Mouse (Mus musculus): Measurements from ENCODE around the gene Olfr692.
A peak's percentile ranks its signal among the peaks of the same experiment; 100 is the strongest.
"Not testable (repeated sequence)": the region's sequence is repeated elsewhere in the genome, so short reads cannot be mapped to it uniquely, and the experiment has no call there.

Olfr692 gene

GRCm38 (mm10) chr7:105367930-105368329 is at the start of gene Olfr692:
Gene Olfr692 (plus strand): TSS chr7:105368230.
- DNase-seq (ENCODE audit: low read depth): no peak

- DNase-seq (ENCODE audit: low read depth): no peak
Measured at GRCm38 (mm10) chr7:105325302-105325701, 42.7 kb upstream of the Olfr692 start.

- no peak for DNase-seq (ENCODE audit: low read depth)
Measured at GRCm38 (mm10) chr7:105334004-105334403, 34.0 kb upstream of the Olfr692 start, which contains the start of gene Olfr690. Gene Olfr690 (minus strand): TSS chr7:105334104.

- no peak for DNase-seq (ENCODE audit: low read depth)
Measured at GRCm38 (mm10) chr7:105342170-105342569, 25.9 kb upstream of the Olfr692 start, which contains the start of gene Olfr691. Gene Olfr691 (minus strand): TSS chr7:105342270.

GRCm38 (mm10) chr7:105342752-105343151 is 25.3 kb upstream of the Olfr692 start:
- DNase-seq (ENCODE audit: low read depth): no peak

GRCm38 (mm10) chr7:105356064-105356463 is 12.0 kb upstream of the Olfr692 start:
- not testable (repeated sequence) for DNase-seq (ENCODE audit: low read depth)

GRCm38 (mm10) chr7:105356487-105356886 is 11.5 kb upstream of the Olfr692 start:
- not testable (repeated sequence) for DNase-seq (ENCODE audit: low read depth)

GRCm38 (mm10) chr7:105361713-105362112 is 6.3 kb upstream of the Olfr692 start:
- no peak for DNase-seq (ENCODE audit: low read depth)

GRCm38 (mm10) chr7:105367268-105367667 is 762 bp upstream of the Olfr692 start:
- DNase-seq (ENCODE audit: low read depth): no peak

- no peak for DNase-seq (ENCODE audit: low read depth)
Measured at GRCm38 (mm10) chr7:105368521-105368920, 491 bp downstream of the Olfr692 start.

GRCm38 (mm10) chr7:105372912-105373311 is 4.9 kb downstream of the Olfr692 start:
- no peak for DNase-seq (ENCODE audit: low read depth)

GRCm38 (mm10) chr7:105373509-105373908 is 5.5 kb downstream of the Olfr692 start:
- no peak for DNase-seq (ENCODE audit: low read depth)

GRCm38 (mm10) chr7:105373976-105374375 is 5.9 kb downstream of the Olfr692 start:
- DNase-seq (ENCODE audit: low read depth): no peak

GRCm38 (mm10) chr7:105374866-105375265 is 6.8 kb downstream of the Olfr692 start, which contains the start of gene Gm5901:
Gene Gm5901 (plus strand): TSS chr7:105375038.
- no peak for DNase-seq (ENCODE audit: low read depth)

- DNase-seq (ENCODE audit: low read depth): no peak
Measured at GRCm38 (mm10) chr7:105380329-105380728, 12.3 kb downstream of the Olfr692 start.

GRCm38 (mm10) chr7:105387696-105388095 is 19.7 kb downstream of the Olfr692 start:
- no peak for DNase-seq (ENCODE audit: low read depth)

GRCm38 (mm10) chr7:105390236-105390635 is 22.2 kb downstream of the Olfr692 start:
- no peak for DNase-seq (ENCODE audit: low read depth)

- no peak for DNase-seq (ENCODE audit: low read depth)
Measured at GRCm38 (mm10) chr7:105394606-105395005, 26.6 kb downstream of the Olfr692 start.

GRCm38 (mm10) chr7:105395131-105395820 is 27.2 kb downstream of the Olfr692 start:
- DNase-seq (ENCODE audit: low read depth): no peak

GRCm38 (mm10) chr7:105396126-105396525 is 28.1 kb downstream of the Olfr692 start:
- no peak for DNase-seq (ENCODE audit: low read depth)

GRCm38 (mm10) chr7:105399058-105399934 is 31.3 kb downstream of the Olfr692 start:
- DNase-seq (ENCODE audit: low read depth): peak; percentile 11

GRCm38 (mm10) chr7:105399935-105400624 is 32.0 kb downstream of the Olfr692 start, which contains the start of gene Fam160a2:
Gene Fam160a2 (minus strand): TSS chr7:105400054.
- peak; percentile 100 for DNase-seq (ENCODE audit: low read depth)

All from c-Kit-positive CD71-positive TER-119-negative erythroid progenitor cells, embryonic 14.5 days (primary cell).